Mouse (Mus musculus) liver, postnatal 0 days (tissue): Measurements from ENCODE around the gene Cblc.

Source experiments
- CTCF ChIP-seq: sonication (generic); IDR thresholded peaks from 2 replicates; pipeline ENCODE4 v1.5.1; 2016; ENCODE audit warnings: antibody characterized with exemption, low read depth
- EP300 ChIP-seq: IDR thresholded peaks from 2 replicates; pipeline ENCODE4 v1.6.1; 2016; ENCODE audit warnings: antibody characterized with exemption, low read depth, mild to moderate bottlenecking

DNA sequence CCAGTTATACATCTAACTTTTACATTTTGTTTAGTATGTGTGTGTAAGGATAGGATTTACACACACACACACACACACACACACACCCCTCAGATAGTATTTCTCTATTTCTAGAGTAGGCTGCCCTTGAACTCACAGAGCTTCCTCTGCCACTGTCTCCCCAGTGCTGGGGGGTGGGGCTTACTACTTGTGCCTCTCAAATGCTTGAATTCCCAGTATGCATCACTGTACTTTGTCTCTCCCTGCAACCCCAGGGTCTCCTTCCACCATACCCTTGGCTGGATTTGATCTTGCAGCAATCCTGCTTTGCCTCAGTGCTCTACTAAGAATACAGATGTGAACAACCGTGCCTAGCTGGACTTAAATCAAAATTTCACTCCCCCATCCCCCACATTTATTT, 42.5 kb downstream of the Cblc start:
- TF ChIP-seq EP300 = no peak
- no peak for TF ChIP-seq CTCF
